Comparison of ENCODE assay signal across 27 mouse cellular contexts in the genomic region with DNA sequence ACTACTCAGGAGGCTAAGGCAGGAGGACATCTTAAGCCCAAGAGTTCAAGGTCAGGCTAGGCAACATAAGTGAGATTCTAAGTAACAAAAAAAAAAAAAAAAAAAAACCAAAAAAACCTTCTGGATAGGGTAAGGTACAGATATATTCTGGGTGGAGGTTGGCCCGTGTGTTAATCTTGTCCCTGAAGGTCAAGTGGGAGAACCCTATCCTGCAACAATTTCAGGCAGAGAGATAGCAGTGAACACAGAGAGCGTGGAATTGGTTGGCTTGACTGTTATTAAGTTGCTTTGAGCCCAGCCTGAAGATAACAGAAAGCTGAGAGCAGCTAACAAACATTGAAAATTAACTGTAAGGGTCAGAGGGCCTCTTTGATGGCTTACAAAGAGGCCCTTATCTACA. TPM values are rescaled to one million over a fixed set of nuclear protein-coding genes. Genes with fewer than 3 reads are reported as not detected.
DNase-seq lines count a peak whose midpoint lies in the region; ATAC-seq and TF ChIP-seq lines count a peak whose summit lies in the region.
"Had no signal": no experiment of that assay in that cellular context is flagged by ENCODE, and none has a peak within 500 bp of the region (broad histone marks: within the 10 kb centered on the region; RNA-seq: fewer than 3 reads in every experiment).

No protein-coding gene starts in this region.

- no peaks in the 10 kb centered on the region for H3K36me3 ChIP-seq in hindbrain, embryonic 10.5 days
- H3K36me3 ChIP-seq in hindbrain, postnatal 0 days (ENCODE audit: insufficient read depth, low read length): no peaks in the 10 kb centered on the region
- no peaks in the 10 kb centered on the region for H3K36me3 ChIP-seq in midbrain, embryonic 11.5 days (ENCODE audit: control insufficient read depth, insufficient read depth, low read length)
- H3K36me3 ChIP-seq in midbrain, postnatal 0 days (ENCODE audit: insufficient read depth, low read length): no peaks in the 10 kb centered on the region
- H3K36me3 ChIP-seq in intestine, embryonic 16.5 days (ENCODE audit: control insufficient read depth, insufficient read depth, low read length): no peaks in the 10 kb centered on the region
- H3K36me3 ChIP-seq: neural tube, embryonic 12.5 days had no signal

- no peak for ATAC-seq in hindbrain, postnatal 0 days
- no peak for ATAC-seq in midbrain, embryonic 11.5 days (ENCODE audit: low FRiP score)
- no peak for ATAC-seq in midbrain, postnatal 0 days (ENCODE audit: low FRiP score)
- peak; percentile 48; the same call in 1 of the 2 replicates for ATAC-seq in intestine, embryonic 16.5 days
- peak; percentile 70 for ATAC-seq in megakaryocyte progenitor cell, adult 5-6 weeks (replicated peaks; ENCODE audit: poor library complexity)
- ATAC-seq: CD4-positive, CD25-positive, alpha-beta regulatory T cell, adult 4 months; inflammation-experienced regulatory T-cells, adult 6 months; midbrain, embryonic 16.5 days had no signal

- no peaks in the 10 kb centered on the region for H3K9me3 ChIP-seq in hindbrain, embryonic 10.5 days
- no peaks in the 10 kb centered on the region for H3K9me3 ChIP-seq in hindbrain, postnatal 0 days (ENCODE audit: low read length)
- no peaks in the 10 kb centered on the region for H3K9me3 ChIP-seq in midbrain, embryonic 11.5 days (ENCODE audit: control insufficient read depth, low read length)
- H3K9me3 ChIP-seq in midbrain, postnatal 0 days (ENCODE audit: low read length): no peaks in the 10 kb centered on the region
- H3K9me3 ChIP-seq in intestine, embryonic 16.5 days (ENCODE audit: control insufficient read depth, low read length): no peaks in the 10 kb centered on the region
- H3K9me3 ChIP-seq: neural tube, embryonic 12.5 days had no signal

- DNase-seq in hindbrain, embryonic 10.5 days (ENCODE audit: low spot score): no peak
- no peak for DNase-seq in hindbrain, postnatal 0 days (ENCODE audit: low spot score)
- DNase-seq in midbrain, embryonic 11.5 days (ENCODE audit: low spot score, missing footprints): peak; percentile 45
- no peak for DNase-seq in midbrain, postnatal 0 days (ENCODE audit: low spot score)
- DNase-seq in cerebellum, adult 9-11 months: no peak
- DNase-seq in layer of hippocampus, adult 2 months (ENCODE audit: low spot score in 2 of 2): no peak
- DNase-seq: adrenal gland, postnatal 36 days; cerebellum, adult 8-10 months; cerebellum, postnatal 36 days; gastrocnemius, postnatal 36 days; heart, adult 18-20 months; heart, postnatal 4 days; kidney, adult 9 months; kidney, postnatal 10 days; lung, postnatal 36 days; right cerebral cortex, postnatal 4 days had no signal

- H3K4me1 ChIP-seq in hindbrain, embryonic 10.5 days (replicated peaks): peaks cover 26% of the 10 kb centered on the region
- no peaks in the 10 kb centered on the region for H3K4me1 ChIP-seq in hindbrain, postnatal 0 days (ENCODE audit: insufficient read depth, low read length)
- H3K4me1 ChIP-seq in midbrain, embryonic 11.5 days (ENCODE audit: control insufficient read depth, insufficient read depth, low read length): peaks cover 3% of the 10 kb centered on the region; the same call in 1 of the 2 replicates
- no peaks in the 10 kb centered on the region for H3K4me1 ChIP-seq in midbrain, postnatal 0 days (ENCODE audit: insufficient read depth, low read length)
- peaks cover 4% of the 10 kb centered on the region for H3K4me1 ChIP-seq in intestine, embryonic 16.5 days (ENCODE audit: control insufficient read depth, insufficient read depth, low read length)
- H3K4me1 ChIP-seq: megakaryocyte, embryonic 14.5 days; neural tube, embryonic 12.5 days had no signal

- H3K27me3 ChIP-seq in hindbrain, embryonic 10.5 days (ENCODE audit: insufficient read depth, poor library complexity, severe bottlenecking): no peaks in the 10 kb centered on the region
- no peaks in the 10 kb centered on the region for H3K27me3 ChIP-seq in hindbrain, postnatal 0 days (ENCODE audit: insufficient read depth, low read length)
- H3K27me3 ChIP-seq in midbrain, embryonic 11.5 days (ENCODE audit: control insufficient read depth, insufficient read depth, low read length): no peaks in the 10 kb centered on the region
- no peaks in the 10 kb centered on the region for H3K27me3 ChIP-seq in midbrain, postnatal 0 days (ENCODE audit: insufficient read depth, low read length)
- no peaks in the 10 kb centered on the region for H3K27me3 ChIP-seq in intestine, embryonic 16.5 days (replicated peaks; ENCODE audit: control insufficient read depth, insufficient read depth, low read length)
- H3K27me3 ChIP-seq: neural tube, embryonic 12.5 days had no signal

- no peak for TF ChIP-seq CTCF in hindbrain, postnatal 0 days (IDR thresholded peaks at IDR 0.05; ENCODE audit: low read depth)
- TF ChIP-seq CTCF in midbrain, postnatal 0 days (IDR thresholded peaks at IDR 0.05): no peak
- no peak for TF ChIP-seq CTCF in layer of hippocampus, adult 2 months (conservative IDR thresholded peaks at IDR 0.05)

- peak overlapping the region; percentile 70; the same call in 1 of the 2 replicates for H3K27ac ChIP-seq in hindbrain, embryonic 10.5 days
- no peak overlapping the region for H3K27ac ChIP-seq in hindbrain, postnatal 0 days
- no peak overlapping the region for H3K27ac ChIP-seq in midbrain, embryonic 11.5 days (ENCODE audit: low read depth, low read length)
- no peak overlapping the region for H3K27ac ChIP-seq in midbrain, postnatal 0 days (ENCODE audit: low read depth, low read length)
- 0 out of 2 replicates have a peak overlapping the region, but pooled peaks have one; percentile 16 for H3K27ac ChIP-seq in intestine, embryonic 16.5 days (ENCODE audit: low read length)
- H3K27ac ChIP-seq in layer of hippocampus, adult 2 months: no peak overlapping the region
- H3K27ac ChIP-seq: hindbrain, embryonic 14.5 days; neural tube, embryonic 12.5 days; stomach, postnatal 0 days had no signal

- no peak overlapping the region for H3K4me2 ChIP-seq in hindbrain, postnatal 0 days (ENCODE audit: low read depth, low read length)
- no peak overlapping the region for H3K4me2 ChIP-seq in midbrain, embryonic 11.5 days
- no peak overlapping the region for H3K4me2 ChIP-seq in midbrain, postnatal 0 days (ENCODE audit: low read depth, low read length, poor library complexity, severe bottlenecking)
- H3K4me2 ChIP-seq in intestine, embryonic 16.5 days (ENCODE audit: low read depth, low read length): no peak overlapping the region
- H3K4me2 ChIP-seq: heart, embryonic 11.5 days; hindbrain, embryonic 14.5 days; neural tube, embryonic 12.5 days had no signal

- no peak overlapping the region for H3K9ac ChIP-seq in hindbrain, postnatal 0 days (replicated peaks; ENCODE audit: low read length)
- no peak overlapping the region for H3K9ac ChIP-seq in midbrain, embryonic 11.5 days (ENCODE audit: low read length)
- H3K9ac ChIP-seq in midbrain, postnatal 0 days (replicated peaks; ENCODE audit: low read length, poor library complexity, severe bottlenecking): no peak overlapping the region
- H3K9ac ChIP-seq in intestine, embryonic 16.5 days (ENCODE audit: low read depth, low read length): no peak overlapping the region
- H3K9ac ChIP-seq: hindbrain, embryonic 14.5 days; neural tube, embryonic 12.5 days had no signal

- no peak overlapping the region for H3K4me3 ChIP-seq in hindbrain, embryonic 10.5 days
- H3K4me3 ChIP-seq in hindbrain, postnatal 0 days (ENCODE audit: low read length): no peak overlapping the region
- no peak overlapping the region for H3K4me3 ChIP-seq in midbrain, embryonic 11.5 days (ENCODE audit: low read depth, low read length)
- no peak overlapping the region for H3K4me3 ChIP-seq in midbrain, postnatal 0 days (ENCODE audit: low read depth, low read length)
- no peak overlapping the region for H3K4me3 ChIP-seq in intestine, embryonic 16.5 days (ENCODE audit: low read length)
- H3K4me3 ChIP-seq in layer of hippocampus, adult 2 months: no peak overlapping the region
- H3K4me3 ChIP-seq: megakaryocyte, embryonic 14.5 days; myocyte; neural tube, embryonic 12.5 days had no signal

- WGBS in hindbrain, embryonic 10.5 days: 83% methylated on average over 2 of the region's 2 CpGs
- WGBS in hindbrain, postnatal 0 days: 85% methylated on average over 2 of the region's 2 CpGs
- WGBS in midbrain, embryonic 11.5 days: 77% methylated on average over 2 of the region's 2 CpGs
- 90% methylated on average over 2 of the region's 2 CpGs for WGBS in midbrain, postnatal 0 days
- 71% methylated on average over 2 of the region's 2 CpGs for WGBS in intestine, embryonic 16.5 days

RNA-seq across cellular contexts. Expression of a gene that starts 7.4 kb away (rescaled TPM):
- 5.0 and 8.0 TPM in 2 replicates for polyA plus RNA-seq in hindbrain, embryonic 10.5 days (2016; fragmentation: Nextera tagmentation; extraction: Ambion mirVana)
- 5.8 and 7.7 TPM in 2 replicates for total RNA-seq in hindbrain, postnatal 0 days (2014; rRNA removed)
- polyA plus RNA-seq in hindbrain, postnatal 0 days (2015; fragmentation: Nextera tagmentation; extraction: Ambion mirVana): 9.8 and 10.3 TPM in 2 replicates
- polyA plus RNA-seq in midbrain, embryonic 11.5 days (2014; fragmentation: Nextera tagmentation; extraction: Ambion mirVana): 2.3 and 2.9 TPM in 2 replicates
- total RNA-seq in midbrain, postnatal 0 days (2014; rRNA removed): 11.6 and 13.6 TPM in 2 replicates
- 11.4 and 12.4 TPM in 2 replicates for polyA plus RNA-seq in midbrain, postnatal 0 days (2015; fragmentation: Nextera tagmentation; extraction: Ambion mirVana)
- 80.9 and 90.7 TPM in 2 replicates for polyA plus RNA-seq in intestine, embryonic 16.5 days (2015; fragmentation: Nextera tagmentation; extraction: Ambion mirVana)
- total RNA-seq in megakaryocyte progenitor cell, adult 5-6 weeks (2015): not detected in 2 replicates
- total RNA-seq in megakaryocyte progenitor cell, adult 5-6 weeks (2017): not detected in 2 replicates
- total RNA-seq in layer of hippocampus, adult 2 months (2021): 1 to 10 TPM; 3.7 TPM

RNA-seq across cellular contexts. Expression of a gene that starts 43.7 kb away (rescaled TPM):
- 17.6 and 18.2 TPM in 2 replicates for polyA plus RNA-seq in hindbrain, embryonic 10.5 days (2016; fragmentation: Nextera tagmentation; extraction: Ambion mirVana)
- 38.6 and 42.8 TPM in 2 replicates for total RNA-seq in hindbrain, postnatal 0 days (2014; rRNA removed)
- polyA plus RNA-seq in hindbrain, postnatal 0 days (2015; fragmentation: Nextera tagmentation; extraction: Ambion mirVana): 13.8 and 16.8 TPM in 2 replicates
- 24.1 and 24.2 TPM in 2 replicates for polyA plus RNA-seq in midbrain, embryonic 11.5 days (2014; fragmentation: Nextera tagmentation; extraction: Ambion mirVana)
- total RNA-seq in midbrain, postnatal 0 days (2014; rRNA removed): 42.5 and 59.9 TPM in 2 replicates
- 17.2 and 17.5 TPM in 2 replicates for polyA plus RNA-seq in midbrain, postnatal 0 days (2015; fragmentation: Nextera tagmentation; extraction: Ambion mirVana)
- 9.2 and 9.9 TPM in 2 replicates for polyA plus RNA-seq in intestine, embryonic 16.5 days (2015; fragmentation: Nextera tagmentation; extraction: Ambion mirVana)
- 31.3 and 35.8 TPM in 2 replicates for total RNA-seq in megakaryocyte progenitor cell, adult 5-6 weeks (2015)
- 13.5 and 15.3 TPM in 2 replicates for total RNA-seq in megakaryocyte progenitor cell, adult 5-6 weeks (2017)
- total RNA-seq in layer of hippocampus, adult 2 months (2021): 10 to 100 TPM; 61.3 to 64.6 TPM

Comparison
In these comparisons a context has a peak if more than half of its experiments do, and no peak if none do; other contexts are left out.
1. H3K27ac ChIP-seq: peak in hindbrain, embryonic 10.5 days (single experiment) and intestine, embryonic 16.5 days (single experiment); none in hindbrain, postnatal 0 days (single experiment), midbrain, embryonic 11.5 days (single experiment), midbrain, postnatal 0 days (single experiment) and layer of hippocampus, adult 2 months (single experiment).
2. ATAC-seq: peak in intestine, embryonic 16.5 days (single experiment) and megakaryocyte progenitor cell, adult 5-6 weeks (single experiment); none in hindbrain, postnatal 0 days (single experiment), midbrain, embryonic 11.5 days (single experiment) and midbrain, postnatal 0 days (single experiment).